ENCODE assay signal across 9 mouse cellular contexts in the genomic region with DNA sequence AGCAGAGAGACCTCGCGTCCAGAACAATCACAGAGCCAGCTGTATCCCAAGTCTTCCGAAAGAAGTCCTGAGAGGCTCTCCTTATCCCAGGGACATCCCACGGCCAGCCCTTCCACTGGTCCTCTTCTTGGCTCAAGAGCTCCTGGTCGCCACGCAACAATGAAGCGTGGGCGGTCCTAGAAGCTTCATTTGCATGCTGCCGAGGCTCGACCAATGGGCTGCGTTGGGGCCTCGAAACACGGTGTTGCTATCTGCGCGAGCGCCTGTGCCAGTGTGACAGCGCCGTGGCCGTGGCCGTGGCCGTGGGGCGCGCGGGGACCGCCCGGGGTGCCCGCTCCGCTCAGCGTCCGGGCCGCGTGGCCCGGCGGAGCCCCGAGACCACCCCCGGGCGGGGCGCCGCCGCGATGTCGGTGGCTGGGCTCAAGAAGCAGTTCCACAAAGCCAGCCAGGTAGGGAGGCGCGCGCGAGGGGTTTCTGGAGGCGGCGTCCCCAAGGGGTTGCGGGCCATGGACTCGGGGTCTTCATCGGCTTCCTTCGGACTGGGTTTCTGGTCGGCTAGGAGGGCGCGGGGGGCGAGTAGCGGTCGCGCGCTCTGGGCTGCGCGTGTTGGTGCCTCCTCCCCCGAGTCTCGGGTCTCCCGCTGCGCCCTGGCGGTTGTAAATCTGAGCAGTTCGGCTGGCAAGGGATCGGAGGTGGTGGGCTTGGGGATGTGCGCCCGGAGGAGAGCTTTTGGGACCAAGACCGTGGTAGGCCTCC. TPM values are rescaled to one million over a fixed set of nuclear protein-coding genes. Genes with fewer than 3 reads are reported as not detected.
DNase-seq lines count a peak whose midpoint lies in the region; ATAC-seq and TF ChIP-seq lines count a peak whose summit lies in the region.
"Had no signal": no experiment of that assay in that cellular context is flagged by ENCODE, and none has a peak within 500 bp of the region (broad histone marks: within the 10 kb centered on the region; RNA-seq: fewer than 3 reads in every experiment).

No protein-coding gene starts in this region.

- intact Hi-C loops in heart, postnatal 10 days (cut with DNase I), result no loop called here

- no peaks in the 10 kb centered on the region for H3K36me3 ChIP-seq in E14TG2a.4 (ENCODE audit: insufficient read depth, low read length)
- H3K36me3 ChIP-seq in forebrain, embryonic 14.5 days (ENCODE audit: control insufficient read depth, insufficient read depth, low read length), result no peaks in the 10 kb centered on the region
- H3K36me3 ChIP-seq in liver, embryonic 12.5 days, result no peaks in the 10 kb centered on the region

- H3K9me3 ChIP-seq in E14TG2a.4 (ENCODE audit: low read length), result peaks cover 9% of the 10 kb centered on the region
- H3K9me3 ChIP-seq in forebrain, embryonic 14.5 days (replicated peaks; ENCODE audit: control insufficient read depth, low read length), result no peaks in the 10 kb centered on the region
- H3K9me3 ChIP-seq in liver, embryonic 12.5 days (replicated peaks), result no peaks in the 10 kb centered on the region

- no peak for TF ChIP-seq CTCF in E14TG2a.4 (conservative IDR thresholded peaks at IDR 0.05; ENCODE audit: low read length)

- peak overlapping the region; percentile 91 for H3K4me3 ChIP-seq in E14TG2a.4 (replicated peaks; ENCODE audit: low read length)
- H3K4me3 ChIP-seq in forebrain, embryonic 14.5 days (ENCODE audit: low read depth, low read length), result peak overlapping the region; percentile 69
- H3K4me3 ChIP-seq in liver, embryonic 12.5 days, result peak overlapping the region; percentile 54

- peak overlapping the region; percentile 76 for H3K9ac ChIP-seq in forebrain, embryonic 14.5 days (ENCODE audit: low read length)
- no peak overlapping the region for H3K9ac ChIP-seq in liver, embryonic 12.5 days

- H3K4me2 ChIP-seq in forebrain, embryonic 14.5 days (ENCODE audit: low read length), result peak overlapping the region; percentile 73
- H3K4me2 ChIP-seq in liver, embryonic 12.5 days, result peak overlapping the region; percentile 62

- peak overlapping the region; percentile 39; the same call in 1 of the 2 replicates for H3K27ac ChIP-seq in forebrain, embryonic 14.5 days (ENCODE audit: low read depth, low read length)
- no peak overlapping the region for H3K27ac ChIP-seq in liver, embryonic 12.5 days

- DNase-seq in forebrain, embryonic 14.5 days (ENCODE audit: low spot score), result peak; percentile 94
- peak; percentile 85 to 87 for DNase-seq in heart, postnatal 10 days
- peak; percentile 77 to 86 for DNase-seq in kidney, postnatal 25 days
- peak; percentile 85 for DNase-seq in neural tube, embryonic 10.5 days (ENCODE audit: extremely low spot score, low spot score)
- peak; percentile 89 for DNase-seq in testis, postnatal 10 days (ENCODE audit: low spot score)

- peaks cover 19% of the 10 kb centered on the region for H3K27me3 ChIP-seq in E14TG2a.4 (ENCODE audit: insufficient read depth, low read length)
- H3K27me3 ChIP-seq in forebrain, embryonic 14.5 days (replicated peaks; ENCODE audit: control insufficient read depth, insufficient read depth, low read length), result no peaks in the 10 kb centered on the region
- H3K27me3 ChIP-seq in liver, embryonic 12.5 days (replicated peaks), result peaks cover 37% of the 10 kb centered on the region

- 2% methylated on average over 72 of the region's 72 CpGs for WGBS in forebrain, embryonic 14.5 days
- WGBS in liver, embryonic 12.5 days (ENCODE audit: insufficient replicate concordance), result under 1% methylated on average over 68 of the region's 72 CpGs

- ATAC-seq in cerebellum, adult (ENCODE audit: insufficient number of reproducible peaks, low FRiP score, low TSS enrichment), result peak; percentile 92
- peak; percentile 99 for ATAC-seq in forebrain, embryonic 14.5 days
- ATAC-seq in liver, embryonic 12.5 days, result peak; percentile 55; the same call in 1 of the 2 replicates

- H3K4me1 ChIP-seq in E14TG2a.4 (replicated peaks; ENCODE audit: low read depth, low read length), result peaks cover 15% of the 10 kb centered on the region
- 0 out of 2 replicates have a peak, but pooled peaks cover 2% of the 10 kb centered on the region for H3K4me1 ChIP-seq in forebrain, embryonic 14.5 days (ENCODE audit: control insufficient read depth, insufficient read depth, low read length)
- no peaks in the 10 kb centered on the region for H3K4me1 ChIP-seq in liver, embryonic 12.5 days

RNA-seq across cellular contexts. Expression of gene Sh3gl3, which starts 1.1 kb away (rescaled TPM):
- 49.9 and 56.2 TPM in 2 replicates for polyA plus RNA-seq in forebrain, embryonic 14.5 days (2014; fragmentation: Nextera tagmentation; extraction: Ambion mirVana)
- total RNA-seq in heart, postnatal 10 days (2021), result 1 to 10 TPM; 1.1 to 1.7 TPM
- polyA plus RNA-seq in liver, embryonic 12.5 days (2016; fragmentation: Nextera tagmentation; extraction: Ambion mirVana), result 1.3 and 1.4 TPM in 2 replicates
- total RNA-seq: MEL had no signal

Comparison
In these comparisons a context has a peak if more than half of its experiments do, and no peak if none do; other contexts are left out.
1. RNA of gene Sh3gl3, which starts 1.1 kb away (polyA plus RNA-seq): 49.9 to 56.2 TPM in forebrain, embryonic 14.5 days; 1.3 to 1.4 TPM in liver, embryonic 12.5 days; every median in the first group is over 10 times any median in the second.
2. Peak in every context shown above with its lines, with median percentiles within 50 percentile points of each other: H3K4me3 ChIP-seq, ATAC-seq and DNase-seq.